Mouse (Mus musculus) liver, embryonic 11.5 days (tissue): ENCODE measurements around the gene Ifnk. TPM values are rescaled to one million over a fixed set of nuclear protein-coding genes. Genes with fewer than 3 reads are reported as not detected.

ENCODE experiments used
- ATAC-seq: fragments of 200-750 bp; cut with Nextera tagmentation; replicated peaks from 2 replicates; pipeline ENCODE4 v1.8.0; 2017; ENCODE audit warnings: moderate number of reproducible peaks, mild to moderate bottlenecking, moderate TSS enrichment, moderate library complexity; ENCODE audit not compliant: low FRiP score
- DNase-seq: peaks from one replicate; pipeline ENCODE4 v3.0.0-alpha.2; 2017; ENCODE audit warnings: low spot score
- H3K27ac ChIP-seq: fragments of 300-500 bp; sonication (generic); 2 replicates; pipeline ENCODE4 v1.5.1; 2014; ENCODE audit warnings: mild to moderate bottlenecking, low read depth, low read length, control low read depth
- H3K27me3 ChIP-seq: fragments of 300-500 bp; sonication (generic); replicated peaks from 2 replicates; pipeline ENCODE4 v1.6.1; 2014; ENCODE audit warnings: low read length, mixed read lengths; ENCODE audit not compliant: control insufficient read depth, insufficient read depth
- H3K36me3 ChIP-seq: fragments of 300-500 bp; sonication (generic); 2 replicates; pipeline ENCODE4 v1.6.1; 2014; ENCODE audit warnings: mild to moderate bottlenecking, low read length, moderate library complexity, mixed read lengths; ENCODE audit not compliant: control insufficient read depth, insufficient read depth
- H3K4me1 ChIP-seq: fragments of 300-500 bp; sonication (generic); replicated peaks from 2 replicates; pipeline ENCODE4 v1.6.1; 2014; ENCODE audit warnings: low read length, mixed read lengths; ENCODE audit not compliant: control insufficient read depth, insufficient read depth
- H3K4me2 ChIP-seq: fragments of 300-500 bp; sonication (generic); 2 replicates; pipeline ENCODE4 v1.6.1; 2014; ENCODE audit warnings: mild to moderate bottlenecking, control low read depth, moderate library complexity
- H3K4me3 ChIP-seq: fragments of 300-500 bp; sonication (generic); 2 replicates; pipeline ENCODE4 v1.5.1; 2014; ENCODE audit warnings: low read depth, low read length, control low read depth
- H3K9ac ChIP-seq: fragments of 300-500 bp; sonication (generic); 2 replicates; pipeline ENCODE4 v1.6.1; 2014; ENCODE audit warnings: low read depth, low read length, control low read depth
- H3K9me3 ChIP-seq: fragments of 300-500 bp; sonication (generic); 2 replicates; pipeline ENCODE4 v1.6.1; 2016; ENCODE audit warnings: low read length, inconsistent platforms, mixed read lengths; ENCODE audit not compliant: control insufficient read depth
- WGBS: fragments of 180-500 bp; shearing (Covaris S2); extraction: QIAGEN DNeasy Blood & Tissue Kit; methylation state at CpG from one replicate; pipeline ENCODE4 v1.1.7; 2014; 5-methylcytosine and 5-hydroxymethylcytosine counted together
- polyA plus RNA-seq: library from polyadenylated mRNA; unstranded; fragments of >200 nt; fragmentation: Nextera tagmentation; extraction: Ambion mirVana; gene quantifications from 2 replicates; pipeline ENCODE4 v1.2.1, GENCODE M21; 2014

Ifnk gene
- polyA plus RNA-seq, 1 experiment from 2014 or later = not detected

- WGBS = 78% methylated on average over 5 of the region's 5 CpGs
- Histone ChIP-seq H3K36me3 (no peaks in the 10 kb centered on the region), H3K27me3 (no peaks in the 10 kb centered on the region), H3K4me2 (no peak overlapping the region), H3K27ac (no peak overlapping the region), H3K9ac (no peak overlapping the region), H3K4me3 (no peak overlapping the region), H3K4me1 (0 out of 2 replicates have a peak, but pooled peaks cover 4% of the 10 kb centered on the region), H3K9me3 (no peaks in the 10 kb centered on the region)
- DNase-seq = no peak
- no peak for ATAC-seq
Measured at GRCm38 (mm10) chr4:35189794-35190193, 37.9 kb downstream of the Ifnk start.

DNA sequence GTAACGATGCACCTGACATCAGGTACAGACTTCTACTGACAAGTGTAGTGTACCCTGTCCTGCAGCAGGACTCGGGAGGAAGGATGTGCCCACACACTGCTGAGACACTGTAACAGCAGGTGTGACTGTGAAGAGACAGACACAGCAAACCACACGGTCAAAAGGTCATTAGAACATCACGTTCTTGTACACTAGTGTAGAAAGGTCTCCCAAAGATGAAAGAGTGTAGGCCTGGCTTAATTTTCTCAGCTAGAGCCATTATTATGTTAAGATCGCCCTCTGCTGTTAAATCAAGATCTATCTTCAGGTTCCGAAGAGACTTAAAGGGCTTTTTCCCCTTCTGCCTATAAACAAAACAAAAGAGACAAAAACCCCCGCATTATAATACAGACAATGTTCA lies 40.9 kb downstream of the Ifnk start:
- Histone ChIP-seq H3K4me3 (no peak overlapping the region), H3K27me3 (no peaks in the 10 kb centered on the region), H3K4me2 (no peak overlapping the region), H3K9me3 (no peaks in the 10 kb centered on the region), H3K27ac (no peak overlapping the region), H3K36me3 (no peaks in the 10 kb centered on the region), H3K9ac (no peak overlapping the region), H3K4me1 (0 out of 2 replicates have a peak, but pooled peaks cover 4% of the 10 kb centered on the region)
- WGBS = 60% methylated on average over 7 of the region's 7 CpGs
- no peak for ATAC-seq
- DNase-seq = no peak

DNA sequence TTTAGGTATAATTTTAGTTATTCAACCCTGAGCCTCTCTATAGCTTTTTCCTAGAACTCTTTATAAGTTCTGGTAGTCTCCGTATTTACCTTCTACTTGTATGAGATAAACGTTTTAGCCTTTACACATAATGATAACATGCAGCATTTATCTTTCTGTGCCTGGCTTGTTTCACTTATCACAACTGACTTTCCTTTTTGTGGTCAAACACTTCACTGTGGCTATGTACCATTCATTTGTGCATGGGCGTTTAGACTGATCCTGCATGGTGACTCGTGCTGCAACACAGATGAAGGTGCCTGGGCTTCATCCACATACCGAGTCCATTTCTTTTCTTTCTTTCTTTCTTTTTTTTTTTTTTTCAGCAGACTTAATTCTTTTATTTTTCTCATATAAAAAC lies 49.8 kb downstream of the Ifnk start:
- DNase-seq (no peak), ATAC-seq (peak; percentile 68)
- Histone ChIP-seq H3K4me2 (no peak overlapping the region), H3K9ac (no peak overlapping the region), H3K36me3 (no peaks in the 10 kb centered on the region; the same call in 1 of the 2 replicates), H3K27me3 (no peaks in the 10 kb centered on the region), H3K9me3 (no peaks in the 10 kb centered on the region), H3K4me3 (no peak overlapping the region), H3K4me1 (no peaks in the 10 kb centered on the region), H3K27ac (no peak overlapping the region)
- WGBS = 49% methylated on average over 5 of the region's 5 CpGs

Other genes starting within 250 kb of the Ifnk start
- 6.7 and 7.6 TPM in 2 replicates for gene Mob3b, start 5.4 kb downstream of the Ifnk start, polyA plus RNA-seq
- gene C9orf72, start 74.1 kb downstream of the Ifnk start, polyA plus RNA-seq = 9.0 and 9.2 TPM in 2 replicates